Mouse (Mus musculus) kidney, adult 2 months (tissue): ENCODE results near the gene Iqcn. TPM values are rescaled to one million over a fixed set of nuclear protein-coding genes. Genes with fewer than 3 reads are reported as not detected.
A peak's percentile ranks its signal among the peaks of the same experiment; 100 is the strongest.

Source experiments
- DNase-seq: peaks from one replicate; pipeline ENCODE4 v3.0.0; 2021
- H3K27ac ChIP-seq: fragments of 200-500 bp; 2 replicates; pipeline ENCODE4 v1.5.1; 2012; ENCODE audit warnings: low read depth, low read length, control low read depth, inconsistent platforms; ENCODE audit not compliant: insufficient read depth
- H3K27me3 ChIP-seq: fragments of 200-500 bp; replicated peaks from 2 replicates; pipeline ENCODE4 v1.6.1; 2012; ENCODE audit warnings: mild to moderate bottlenecking, moderate library complexity, low read length, inconsistent platforms; ENCODE audit not compliant: control insufficient read depth, insufficient read depth
- H3K36me3 ChIP-seq: fragments of 200-500 bp; 2 replicates; pipeline ENCODE4 v1.6.1; 2012; ENCODE audit warnings: mild to moderate bottlenecking, moderate library complexity, low read length, inconsistent platforms; ENCODE audit not compliant: control insufficient read depth, insufficient read depth
- H3K4me1 ChIP-seq: fragments of 200-500 bp; 2 replicates; pipeline ENCODE4 v1.6.1; 2011; ENCODE audit warnings: low read length; ENCODE audit not compliant: control insufficient read depth, insufficient read depth
- H3K4me3 ChIP-seq: fragments of 200-500 bp; 2 replicates; pipeline ENCODE4 v1.5.1; 2011; ENCODE audit warnings: mild to moderate bottlenecking, low read depth, low read length, control low read depth; ENCODE audit not compliant: insufficient read depth
- CTCF ChIP-seq: fragments of 200-500 bp; conservative IDR thresholded peaks from 2 replicates; pipeline ENCODE4 v1.5.1; 2011; ENCODE audit warnings: low read depth, mild to moderate bottlenecking, control low read depth, low read length, moderate library complexity, mixed read lengths; ENCODE audit not compliant: insufficient read depth, insufficient read length
- POLR2A ChIP-seq: fragments of 200-500 bp; IDR thresholded peaks from one replicate; pipeline ENCODE4 v1.6.1; 2011; ENCODE audit warnings: low read depth, low read length, control low read depth
- WGBS: fragments of 180-500 bp; shearing (Covaris S2); methylation state at CpG from one replicate; pipeline ENCODE4 v1.1.7; 2018; 5-methylcytosine and 5-hydroxymethylcytosine counted together
- polyA plus RNA-seq: library from polyadenylated mRNA; depleted of rRNA; stranded (reverse); fragments of >200 nt; gene quantifications from 2 replicates; pipeline ENCODE4 v1.2.3, GENCODE M21; 2012

The Iqcn gene
- polyA plus RNA-seq, 1 experiment = 0.03 TPM

GRCm38 (mm10) chr8:70757523-70758307, 54.5 kb downstream of the Iqcn start:
- Histone ChIP-seq H3K4me3 (no peak overlapping the region), H3K4me1 (peaks cover 19% of the 10 kb centered on the region; the same call in 1 of the 2 replicates), H3K36me3 (no peaks in the 10 kb centered on the region), H3K27me3 (no peaks in the 10 kb centered on the region), H3K27ac (no peak overlapping the region)
- WGBS = 74% methylated on average over 22 of the region's 22 CpGs
- TF ChIP-seq POLR2A (no peak), CTCF (peak; percentile 69)
- DNase-seq = no peak

DNA sequence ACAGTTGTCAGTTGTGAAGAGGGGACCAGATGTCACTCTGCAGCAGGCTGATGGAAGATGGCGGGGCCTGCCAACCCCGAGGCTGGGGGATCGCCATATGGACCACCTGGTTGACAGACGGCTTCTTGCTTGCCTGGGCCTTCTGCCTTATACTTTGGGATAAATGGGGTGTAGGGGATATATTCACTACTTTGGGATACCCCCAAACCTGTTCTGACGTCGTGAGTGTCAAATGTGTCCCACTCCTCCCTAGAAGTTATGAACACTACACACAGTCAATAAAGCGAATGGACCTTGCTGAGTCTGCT, 55.0 kb downstream of the Iqcn start:
- Histone ChIP-seq H3K36me3 (no peaks in the 10 kb centered on the region), H3K4me3 (no peak overlapping the region), H3K27ac (no peak overlapping the region), H3K4me1 (peaks cover 17% of the 10 kb centered on the region; the same call in 1 of the 2 replicates), H3K27me3 (no peaks in the 10 kb centered on the region)
- TF ChIP-seq POLR2A (no peak), CTCF (no peak)
- WGBS = 90% methylated on average over 7 of the region's 7 CpGs
- no peak for DNase-seq

GRCm38 (mm10) chr8:70758616-70759561, 55.6 kb downstream of the Iqcn start:
- H3K27me3 ChIP-seq = no peaks in the 10 kb centered on the region
- H3K36me3 ChIP-seq = no peaks in the 10 kb centered on the region
- WGBS = 43% methylated on average over 19 of the region's 19 CpGs
- no peak overlapping the region for H3K27ac ChIP-seq
- no peak overlapping the region for H3K4me3 ChIP-seq
- peaks cover 17% of the 10 kb centered on the region; the same call in 1 of the 2 replicates for H3K4me1 ChIP-seq
- peak; percentile 57 for DNase-seq
- TF ChIP-seq POLR2A (no peak), CTCF (no peak)

DNA sequence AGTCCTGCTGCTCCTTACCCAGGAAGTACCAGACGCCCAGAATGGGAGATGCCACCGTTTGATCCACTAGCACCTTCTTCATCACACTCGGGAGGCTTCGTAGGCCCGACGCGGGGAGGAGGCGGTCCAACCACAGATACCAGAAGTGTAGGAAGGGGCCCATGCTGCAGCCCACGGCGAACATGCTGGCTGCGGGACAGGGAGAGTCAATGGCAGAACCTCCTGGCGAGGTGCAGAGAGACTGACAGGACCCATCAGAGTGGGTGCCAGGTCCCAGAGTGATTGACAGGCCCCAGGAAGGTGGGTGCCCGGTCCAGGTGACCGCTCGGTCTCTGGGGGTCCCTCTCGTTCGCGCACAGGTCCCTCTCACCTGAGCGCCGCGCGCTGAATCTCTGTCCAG, 57.1 kb downstream of the Iqcn start:
- TF ChIP-seq CTCF = no peak
- no peak for TF ChIP-seq POLR2A

GRCm38 (mm10) chr8:70760775-70761406, 57.6 kb downstream of the Iqcn start, which contains the start of gene Mpv17l2:
Mpv17l2 (minus strand) TSS chr8:70760946.
- peaks cover 14% of the 10 kb centered on the region; the same call in 1 of the 2 replicates for H3K4me1 ChIP-seq
- peak within 1 kb of the TSS; percentile 88 for H3K27ac ChIP-seq
- H3K36me3 ChIP-seq = no peaks in the 10 kb centered on the region
- TF ChIP-seq POLR2A = no peak
- TF ChIP-seq CTCF = no peak
- H3K4me3 ChIP-seq = peak within 1 kb of the TSS; percentile 69
- DNase-seq = peak; percentile 99
- H3K27me3 ChIP-seq = no peaks in the 10 kb centered on the region
- under 1% methylated on average over 55 of the region's 55 CpGs for WGBS

More for the DNA sequence above, 57.1 kb downstream of the Iqcn start:
- no peaks in the 10 kb centered on the region for H3K36me3 ChIP-seq
- no peaks in the 10 kb centered on the region for H3K27me3 ChIP-seq
- H3K4me1 ChIP-seq = peaks cover 14% of the 10 kb centered on the region; the same call in 1 of the 2 replicates
- no peak for DNase-seq
- peak overlapping the region; percentile 69 for H3K4me3 ChIP-seq
- peak overlapping the region; percentile 57; the same call in 1 of the 2 replicates for H3K27ac ChIP-seq
- whole genome bisulfite sequencing = under 1% methylated on average over 22 of the region's 22 CpGs

- TF ChIP-seq CTCF = no peak
- no peak for TF ChIP-seq POLR2A
- WGBS = 69% methylated on average over 1 of the region's 1 CpGs
- no peak for DNase-seq
- Histone ChIP-seq H3K27me3 (no peaks in the 10 kb centered on the region), H3K4me3 (no peak overlapping the region), H3K4me1 (peaks cover 24% of the 10 kb centered on the region), H3K27ac (peak overlapping the region; percentile 88; the same call in 1 of the 2 replicates), H3K36me3 (no peaks in the 10 kb centered on the region)
These were observed 58.9 kb downstream of the Iqcn start for GRCm38 (mm10) chr8:70762118-70762517.
